Mouse (Mus musculus): ENCODE measurements at regions not wholly inside any gene's neighbourhood (a gene's known extent, or its start where the extent isn't known, plus 50 kb on each side); places are given as distances from the start of the nearest gene placed in this dataset.

DNA sequence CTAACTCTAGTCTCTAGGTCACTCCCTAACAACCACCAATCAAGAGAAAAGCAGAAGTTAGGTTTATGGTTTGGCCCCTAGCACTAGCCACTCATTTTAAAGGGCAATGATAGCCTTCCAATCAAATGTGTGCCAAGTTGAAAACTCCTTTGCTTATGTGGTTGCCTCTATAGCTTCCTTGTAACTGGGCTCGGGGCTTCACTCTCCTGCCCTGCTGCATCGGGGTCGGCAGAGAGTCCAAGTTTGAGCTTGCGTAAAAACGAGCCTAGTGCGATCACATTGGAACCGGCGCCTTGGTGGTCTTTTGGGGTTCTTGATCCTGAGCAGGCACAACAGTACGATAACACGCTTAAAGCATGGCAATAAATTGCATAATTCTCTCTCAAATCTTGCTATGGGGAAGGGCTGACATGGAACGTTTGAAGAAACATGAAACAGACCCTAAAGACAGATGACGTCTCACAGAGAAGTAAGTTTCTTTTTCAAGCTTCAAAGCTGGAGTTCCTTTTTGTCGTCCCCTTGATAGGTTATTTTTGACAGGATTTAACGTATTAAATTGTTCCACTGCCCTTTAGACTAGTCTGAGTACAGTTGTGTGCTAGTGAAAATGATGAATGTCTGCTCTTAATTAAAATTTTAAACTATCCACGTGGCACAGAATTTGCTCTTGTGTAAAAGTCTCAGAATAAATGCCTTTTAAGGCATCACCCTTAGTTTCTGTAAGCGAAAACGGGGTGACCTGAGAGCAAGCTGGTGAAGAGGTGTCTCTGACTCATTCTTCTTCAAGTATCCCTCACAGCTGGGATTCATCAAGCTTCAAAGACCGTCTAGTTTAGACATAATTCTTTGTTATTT, 52.0 kb downstream of the 4930426L09Rik start:
- TF ChIP-seq CTCF (IDR thresholded peaks at IDR 0.05; ENCODE audit: low read depth): no peak
- Histone ChIP-seq H3K9ac (replicated peaks; ENCODE audit: low read length) (no peak overlapping the region), H3K4me1 (ENCODE audit: insufficient read depth, low read length) (no peaks in the 10 kb centered on the region), H3K9me3 (ENCODE audit: low read length) (no peaks in the 10 kb centered on the region), H3K36me3 (ENCODE audit: insufficient read depth, low read length) (no peaks in the 10 kb centered on the region), H3K27ac (no peak overlapping the region), H3K27me3 (ENCODE audit: insufficient read depth, low read length) (no peaks in the 10 kb centered on the region), H3K4me2 (ENCODE audit: low read depth, low read length) (no peak overlapping the region), H3K4me3 (ENCODE audit: low read length) (no peak overlapping the region)
- no peak for ATAC-seq
- WGBS: 83% methylated on average over 18 of the region's 18 CpGs
- no peak for DNase-seq (ENCODE audit: low spot score)

DNA sequence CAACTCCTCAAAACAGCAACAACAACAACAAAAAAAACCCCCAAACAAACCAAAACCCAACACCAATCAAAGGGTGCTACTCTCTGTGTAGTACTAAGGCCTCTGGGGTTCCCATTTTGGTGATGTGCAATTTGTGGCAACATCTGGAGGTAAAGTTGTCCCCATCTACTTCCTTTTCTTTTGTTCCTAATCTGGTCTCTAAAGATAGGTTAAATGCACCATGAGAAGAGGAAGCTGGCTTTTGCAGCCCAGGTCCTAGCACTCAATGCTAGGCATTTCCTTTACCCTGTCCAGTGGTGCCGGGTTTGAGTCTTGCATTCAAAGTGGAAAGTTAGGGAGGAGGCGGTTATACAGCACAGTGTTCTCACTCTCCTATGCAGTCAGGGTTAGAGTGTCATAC, 57.4 kb downstream of the 4930426L09Rik start:
- DNase-seq (ENCODE audit: low spot score): no peak
- no peak overlapping the region for H3K27ac ChIP-seq
- H3K4me3 ChIP-seq (ENCODE audit: low read length): no peak overlapping the region
- no peak overlapping the region for H3K4me2 ChIP-seq (ENCODE audit: low read depth, low read length)
- no peaks in the 10 kb centered on the region for H3K36me3 ChIP-seq (ENCODE audit: insufficient read depth, low read length)
- ATAC-seq: no peak
- no peak overlapping the region for H3K9ac ChIP-seq (replicated peaks; ENCODE audit: low read length)
- TF ChIP-seq CTCF (IDR thresholded peaks at IDR 0.05; ENCODE audit: low read depth): no peak
- WGBS: 82% methylated on average over 2 of the region's 2 CpGs
- H3K27me3 ChIP-seq (ENCODE audit: insufficient read depth, low read length): no peaks in the 10 kb centered on the region
- H3K4me1 ChIP-seq (ENCODE audit: insufficient read depth, low read length): no peaks in the 10 kb centered on the region
- no peaks in the 10 kb centered on the region for H3K9me3 ChIP-seq (ENCODE audit: low read length)

DNA sequence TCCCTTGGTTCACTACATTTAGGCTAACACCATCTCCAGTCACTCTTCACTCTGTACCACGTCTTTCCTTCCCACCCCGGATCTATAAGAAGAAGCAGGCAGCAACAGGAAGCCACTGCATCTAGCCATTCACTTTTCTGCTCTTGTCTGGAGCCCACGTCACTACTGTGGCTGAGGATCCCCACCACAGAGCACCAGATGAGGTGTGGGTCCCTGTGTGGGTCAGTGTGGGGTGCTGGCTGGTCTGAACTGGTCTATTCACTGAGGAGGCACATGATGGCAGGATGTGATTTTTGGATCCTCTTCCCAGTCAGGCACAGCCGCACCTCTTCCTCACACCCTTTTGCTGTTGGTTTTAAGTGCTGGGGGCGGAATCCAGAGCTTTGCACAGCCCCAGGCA, 59.7 kb downstream of the 4930426L09Rik start:
- H3K36me3 ChIP-seq (ENCODE audit: insufficient read depth, low read length): no peaks in the 10 kb centered on the region
- H3K27me3 ChIP-seq (ENCODE audit: insufficient read depth, low read length): no peaks in the 10 kb centered on the region
- DNase-seq (ENCODE audit: low spot score) (no peak), ATAC-seq (no peak)
- H3K9ac ChIP-seq (replicated peaks; ENCODE audit: low read length): no peak overlapping the region
- H3K4me1 ChIP-seq (ENCODE audit: insufficient read depth, low read length): no peaks in the 10 kb centered on the region
- H3K9me3 ChIP-seq (ENCODE audit: low read length): no peaks in the 10 kb centered on the region
- no peak for TF ChIP-seq CTCF (IDR thresholded peaks at IDR 0.05; ENCODE audit: low read depth)
- H3K4me3 ChIP-seq (ENCODE audit: low read length): no peak overlapping the region
- WGBS: 84% methylated on average over 5 of the region's 5 CpGs
- H3K27ac ChIP-seq: no peak overlapping the region
- no peak overlapping the region for H3K4me2 ChIP-seq (ENCODE audit: low read depth, low read length)

- Histone ChIP-seq H3K9ac (replicated peaks; ENCODE audit: low read length) (no peak overlapping the region), H3K4me1 (ENCODE audit: insufficient read depth, low read length) (no peaks in the 10 kb centered on the region), H3K27ac (no peak overlapping the region), H3K27me3 (ENCODE audit: insufficient read depth, low read length) (no peaks in the 10 kb centered on the region), H3K9me3 (ENCODE audit: low read length) (no peaks in the 10 kb centered on the region), H3K4me2 (ENCODE audit: low read depth, low read length) (no peak overlapping the region), H3K36me3 (ENCODE audit: insufficient read depth, low read length) (no peaks in the 10 kb centered on the region), H3K4me3 (ENCODE audit: low read length) (no peak overlapping the region)
- ATAC-seq (no peak), DNase-seq (ENCODE audit: low spot score) (no peak)
- WGBS: 86% methylated on average over 3 of the region's 3 CpGs
- TF ChIP-seq CTCF (IDR thresholded peaks at IDR 0.05; ENCODE audit: low read depth): no peak
Measured at GRCm38 (mm10) chr2:19058765-19059164, 60.6 kb downstream of the 4930426L09Rik start.

GRCm38 (mm10) chr2:19059246-19059645, 61.1 kb downstream of the 4930426L09Rik start:
- Histone ChIP-seq H3K4me1 (ENCODE audit: insufficient read depth, low read length) (no peaks in the 10 kb centered on the region), H3K9me3 (ENCODE audit: low read length) (no peaks in the 10 kb centered on the region), H3K36me3 (ENCODE audit: insufficient read depth, low read length) (no peaks in the 10 kb centered on the region), H3K4me3 (ENCODE audit: low read length) (no peak overlapping the region), H3K4me2 (ENCODE audit: low read depth, low read length) (no peak overlapping the region), H3K9ac (replicated peaks; ENCODE audit: low read length) (no peak overlapping the region), H3K27ac (no peak overlapping the region), H3K27me3 (ENCODE audit: insufficient read depth, low read length) (no peaks in the 10 kb centered on the region)
- ATAC-seq (no peak), DNase-seq (ENCODE audit: low spot score) (no peak)
- no peak for TF ChIP-seq CTCF (IDR thresholded peaks at IDR 0.05; ENCODE audit: low read depth)
- 77% methylated on average over 5 of the region's 5 CpGs for WGBS

- DNase-seq (ENCODE audit: low spot score): no peak
- Histone ChIP-seq H3K4me3 (ENCODE audit: low read length) (no peak overlapping the region), H3K4me2 (ENCODE audit: low read depth, low read length) (no peak overlapping the region), H3K27me3 (ENCODE audit: insufficient read depth, low read length) (no peaks in the 10 kb centered on the region), H3K36me3 (ENCODE audit: insufficient read depth, low read length) (no peaks in the 10 kb centered on the region), H3K9me3 (ENCODE audit: low read length) (no peaks in the 10 kb centered on the region), H3K9ac (replicated peaks; ENCODE audit: low read length) (no peak overlapping the region), H3K27ac (no peak overlapping the region), H3K4me1 (ENCODE audit: insufficient read depth, low read length) (no peaks in the 10 kb centered on the region)
- 76% methylated on average over 9 of the region's 9 CpGs for WGBS
- no peak for TF ChIP-seq CTCF (IDR thresholded peaks at IDR 0.05; ENCODE audit: low read depth)
- ATAC-seq: no peak
Measured at GRCm38 (mm10) chr2:19060218-19060915, 62.2 kb downstream of the 4930426L09Rik start.
